Mouse (Mus musculus): ENCODE measurements at regions not wholly inside any gene's neighbourhood (a gene's known extent, or its start where the extent isn't known, plus 50 kb on each side); places are given as distances from the start of the nearest gene placed in this dataset.
A peak's percentile ranks its signal among the peaks of the same experiment; 100 is the strongest.
"Not testable (repeated sequence)": the region's sequence is repeated elsewhere in the genome, so short reads cannot be mapped to it uniquely, and the experiment has no call there.

DNA sequence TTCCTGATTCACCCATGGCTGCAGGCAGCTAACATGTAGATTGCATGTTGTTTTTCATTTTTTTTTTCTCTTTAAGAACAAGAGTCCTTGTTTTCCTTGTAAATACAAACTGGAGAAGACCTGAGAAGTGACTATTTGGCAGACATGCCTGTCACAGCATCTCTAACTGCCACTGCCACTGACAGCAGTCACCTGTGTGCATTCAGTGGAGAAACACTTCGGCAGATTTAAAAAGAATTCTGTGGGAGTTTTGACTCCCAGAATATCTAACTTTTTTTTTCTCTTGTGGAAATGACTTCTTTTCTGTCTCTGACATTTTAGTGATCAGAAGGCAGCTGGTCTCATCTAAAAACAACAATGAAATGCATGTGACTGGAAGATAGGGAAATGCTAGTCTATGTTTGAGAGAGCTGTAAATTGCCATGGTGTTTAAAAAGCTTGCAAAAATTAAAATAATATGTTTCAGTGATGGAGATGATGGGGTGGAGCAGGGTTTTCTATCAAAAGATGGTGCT lies 526.0 kb upstream of the Agtr1b start:
- DNase-seq = no peak

DNA sequence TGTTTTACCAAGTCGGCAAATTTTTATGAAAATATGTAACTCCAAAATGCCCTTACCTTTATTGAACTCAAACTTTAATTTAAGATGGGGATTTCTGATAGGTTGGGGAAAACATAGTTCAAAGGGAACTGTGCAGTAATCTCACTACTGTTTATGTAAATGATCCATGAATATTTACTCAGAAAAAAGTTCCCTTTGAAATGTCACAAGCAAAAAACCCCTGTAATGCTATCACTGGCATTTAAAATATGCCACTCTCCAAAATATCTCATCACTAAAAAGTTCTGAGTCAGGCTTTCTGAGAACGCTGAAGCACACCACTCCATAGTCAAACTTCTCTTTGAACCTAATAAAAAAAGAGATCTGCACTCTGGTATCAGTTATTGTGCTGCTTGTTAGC lies 497.3 kb upstream of the Agtr1b start:
- no peak for DNase-seq

DNA sequence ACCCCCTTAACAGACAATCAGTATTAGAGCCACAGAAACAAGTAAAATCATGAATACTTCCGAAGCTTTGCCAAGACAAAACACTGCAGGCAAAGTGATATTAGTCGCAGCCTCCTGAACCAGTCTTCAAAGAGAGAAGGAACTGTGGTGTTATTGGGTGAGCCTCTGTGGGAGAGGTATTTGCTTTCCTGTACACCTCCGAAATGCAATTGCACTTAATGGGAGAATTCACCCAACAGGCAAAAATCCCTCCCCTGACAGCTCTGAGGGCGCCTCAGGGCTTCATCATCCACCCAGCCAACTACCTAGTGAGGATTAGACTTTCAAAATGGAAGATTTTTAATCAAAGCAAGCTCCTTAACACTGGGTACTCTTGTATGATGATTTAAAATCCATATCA lies 464.1 kb upstream of the Agtr1b start:
- no peak for DNase-seq

DNA sequence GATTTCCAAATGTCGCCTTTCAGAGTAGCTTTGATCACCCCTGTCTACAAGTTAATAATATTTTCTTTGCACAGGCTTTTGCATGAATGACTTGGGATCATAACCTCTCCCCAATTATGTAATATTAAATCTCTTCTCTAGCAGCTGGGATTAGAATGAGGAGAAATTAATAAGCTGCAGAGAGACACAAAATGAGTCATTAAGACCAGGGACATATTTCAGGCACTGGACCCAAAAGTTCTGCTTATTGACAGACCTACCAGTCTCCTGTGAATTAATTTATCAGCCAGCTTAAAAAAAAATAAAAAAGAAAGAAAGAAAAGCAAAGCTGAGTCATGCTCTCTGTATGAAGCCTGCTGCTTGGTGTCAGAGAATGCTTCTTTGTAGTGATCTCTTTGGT lies 462.4 kb upstream of the Agtr1b start:
- DNase-seq = no peak

DNA sequence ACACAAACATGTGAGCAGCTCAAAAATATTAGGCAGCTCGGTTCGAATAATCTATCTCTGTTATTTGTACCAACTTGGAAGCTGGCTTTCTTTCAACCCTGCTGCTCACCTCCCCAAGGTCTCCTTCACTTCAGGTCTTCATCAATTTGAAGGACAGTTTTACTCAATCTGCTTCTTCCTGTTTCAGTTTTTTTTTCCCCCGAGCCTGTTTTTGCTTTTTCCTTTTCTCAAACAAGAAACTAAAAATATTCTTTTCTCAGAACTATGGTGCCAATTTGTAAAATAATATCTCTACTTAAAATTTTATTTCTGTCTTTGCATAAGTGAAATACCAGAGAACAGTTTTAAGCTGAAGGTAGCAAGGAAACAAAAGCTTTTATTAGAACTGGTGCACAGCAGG lies 461.8 kb upstream of the Agtr1b start:
- no peak for DNase-seq

DNA sequence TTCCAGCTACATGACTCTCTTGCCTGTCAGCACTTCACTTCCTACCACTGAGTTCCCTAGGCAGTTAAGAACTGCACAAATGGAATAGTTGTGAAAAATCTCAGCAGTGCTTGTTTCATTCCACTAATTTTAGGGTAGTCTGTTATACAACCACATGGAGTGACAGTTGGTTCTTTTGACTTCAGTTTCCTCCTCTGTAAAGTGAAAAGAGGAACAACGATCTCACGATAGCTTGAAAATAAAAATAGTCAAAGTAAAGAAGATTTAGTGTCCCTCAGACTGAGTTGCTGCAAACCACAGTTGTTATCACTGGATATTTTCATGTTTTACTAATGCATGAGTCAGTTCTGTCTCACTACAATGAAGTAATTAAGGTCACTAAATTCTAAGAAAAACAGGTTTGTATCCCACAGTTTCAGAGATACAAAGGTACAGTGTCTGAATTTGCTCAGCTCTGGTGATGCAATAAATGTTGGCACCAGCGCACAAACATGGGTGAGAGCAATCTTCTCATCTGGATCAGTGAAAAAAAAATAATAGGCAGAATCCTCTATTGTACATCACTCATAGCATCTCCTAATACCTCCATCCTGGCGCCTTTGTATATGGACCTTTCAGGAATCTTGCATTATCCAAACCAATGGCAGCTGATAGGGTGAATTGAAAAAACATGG lies 458.8 kb upstream of the Agtr1b start:
- DNase-seq = no peak

DNA sequence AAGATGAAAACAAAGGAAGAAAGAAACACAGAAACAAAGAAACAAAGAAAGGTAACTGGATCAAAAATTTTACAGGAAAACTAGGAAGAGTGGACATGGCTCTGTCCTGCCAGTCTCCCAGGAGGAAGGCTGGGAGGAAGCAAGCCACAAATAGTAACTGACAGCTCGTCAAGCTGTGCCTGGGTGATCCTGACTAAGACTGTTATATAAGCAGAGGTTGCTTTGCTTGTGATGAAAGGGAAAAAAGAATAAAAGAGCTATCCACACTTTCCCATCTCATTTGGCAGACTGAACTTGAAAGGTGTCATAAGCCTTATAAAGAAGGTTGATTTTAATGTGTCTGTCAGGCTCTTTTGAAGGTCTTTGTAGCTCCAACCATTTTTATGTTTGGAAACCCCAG lies 455.2 kb upstream of the Agtr1b start:
- no peak for DNase-seq

DNA sequence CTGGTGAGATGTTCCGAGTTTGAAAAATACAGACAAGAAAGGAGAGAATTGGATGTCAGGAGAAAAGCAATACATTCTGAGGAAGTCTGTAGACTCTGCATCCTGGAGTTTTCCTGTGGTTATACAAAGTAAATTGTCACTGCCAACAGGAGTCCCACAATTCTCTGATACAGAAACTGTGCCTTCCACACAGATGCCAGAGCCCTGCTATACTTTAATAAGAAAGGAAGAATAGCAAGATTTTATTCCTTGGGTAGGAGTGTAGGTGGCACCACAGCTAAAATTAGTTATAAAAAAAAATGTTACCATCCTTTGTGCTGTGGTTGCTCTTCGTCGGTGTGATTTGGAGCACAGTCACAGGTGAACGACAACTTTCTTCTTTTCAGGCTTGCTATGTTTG lies 454.7 kb upstream of the Agtr1b start:
- no peak for DNase-seq

DNA sequence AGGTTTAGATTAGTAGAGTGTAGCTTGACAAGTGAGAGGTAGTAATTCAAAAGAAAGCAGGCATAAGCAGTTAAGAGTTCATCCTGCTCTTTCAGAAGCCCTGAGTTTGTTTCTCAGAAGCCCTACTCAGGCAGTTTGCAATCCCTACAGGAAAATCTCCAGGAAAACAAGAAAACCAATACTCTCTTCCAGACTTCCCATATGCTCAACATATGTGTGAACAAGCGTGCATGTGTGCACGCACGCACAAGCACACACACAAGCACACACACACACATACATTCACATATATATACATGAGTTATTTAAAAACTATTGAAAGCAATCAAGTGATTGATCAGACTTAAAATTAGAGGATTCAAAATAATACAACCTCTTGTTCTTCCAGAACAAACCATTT lies 453.1 kb upstream of the Agtr1b start:
- DNase-seq = no peak

DNA sequence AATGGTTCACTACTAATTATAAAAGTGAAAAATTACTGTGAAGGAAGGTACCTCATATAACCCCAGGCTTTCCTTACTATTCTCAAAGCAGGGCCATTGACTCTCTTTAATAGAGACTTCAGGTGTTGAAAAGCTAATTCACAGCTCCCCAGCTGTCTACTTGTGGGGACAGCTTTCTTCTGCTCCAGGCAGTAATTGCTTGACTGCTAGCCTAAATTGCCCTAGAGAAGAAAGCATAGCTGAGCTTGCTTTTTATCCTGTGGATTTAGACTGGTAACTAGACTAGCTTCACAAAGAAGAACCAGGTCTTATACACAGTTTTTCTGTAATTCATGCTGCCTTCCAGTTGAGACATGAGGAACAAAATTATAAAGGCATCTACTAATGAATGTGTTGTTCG lies 452.6 kb upstream of the Agtr1b start:
- no peak for DNase-seq

DNA sequence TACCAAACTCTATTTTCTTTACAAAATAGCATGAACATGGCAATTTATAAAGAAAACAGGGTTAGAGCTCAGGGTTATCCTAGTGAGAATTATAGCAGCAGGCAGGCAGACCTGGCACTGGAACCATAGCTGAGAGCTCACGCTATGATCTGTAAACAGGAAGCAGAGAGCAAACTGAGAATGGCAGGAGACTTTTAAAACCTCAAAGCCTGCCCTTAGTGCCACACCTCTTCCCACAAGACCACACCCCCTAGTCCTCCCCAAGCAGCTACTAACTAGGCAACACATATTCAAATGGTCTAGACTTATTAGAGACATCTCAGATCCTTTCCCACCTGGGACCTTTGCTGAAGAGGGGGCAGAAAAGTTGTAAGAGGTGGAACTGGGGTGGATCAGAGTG lies 449.6 kb upstream of the Agtr1b start:
- no peak for DNase-seq

DNA sequence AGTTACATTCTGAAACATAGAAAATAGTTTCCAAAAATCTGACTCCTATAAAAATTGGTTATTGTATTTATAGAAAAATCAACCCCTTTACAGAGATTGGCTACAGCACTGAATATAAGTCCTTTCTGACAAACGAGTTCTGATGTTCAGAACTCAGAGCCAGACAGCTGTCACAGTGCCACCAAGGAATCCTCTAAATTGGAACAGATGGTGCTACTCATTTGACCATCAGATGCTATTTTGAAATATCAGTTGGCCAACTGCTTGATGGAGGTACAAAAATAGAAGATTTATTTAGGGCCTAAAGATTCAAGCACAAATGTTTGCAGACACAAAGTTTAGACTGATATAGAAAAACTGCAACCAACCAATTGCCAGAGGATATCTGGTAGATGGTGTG lies 427.3 kb upstream of the Agtr1b start:
- DNase-seq = no peak

DNA sequence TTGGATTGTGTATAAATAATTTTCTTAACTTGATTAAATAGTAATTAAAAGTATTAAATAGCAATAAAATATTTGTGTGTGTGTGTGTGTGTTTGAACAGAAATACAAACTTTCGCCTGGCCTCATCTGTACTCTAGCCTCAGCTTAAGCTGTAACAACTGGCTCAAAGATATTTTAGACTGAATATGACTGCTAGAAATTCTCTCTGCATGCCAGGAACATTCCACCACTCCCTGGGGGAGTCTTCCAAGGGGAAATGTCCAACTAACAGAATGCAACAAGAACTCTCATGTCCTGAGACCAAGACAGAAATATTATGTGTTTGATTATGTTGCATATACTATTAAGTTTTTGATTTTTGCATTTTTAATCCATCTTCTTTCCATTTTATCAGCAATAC lies 425.5 kb upstream of the Agtr1b start:
- DNase-seq = no peak

DNA sequence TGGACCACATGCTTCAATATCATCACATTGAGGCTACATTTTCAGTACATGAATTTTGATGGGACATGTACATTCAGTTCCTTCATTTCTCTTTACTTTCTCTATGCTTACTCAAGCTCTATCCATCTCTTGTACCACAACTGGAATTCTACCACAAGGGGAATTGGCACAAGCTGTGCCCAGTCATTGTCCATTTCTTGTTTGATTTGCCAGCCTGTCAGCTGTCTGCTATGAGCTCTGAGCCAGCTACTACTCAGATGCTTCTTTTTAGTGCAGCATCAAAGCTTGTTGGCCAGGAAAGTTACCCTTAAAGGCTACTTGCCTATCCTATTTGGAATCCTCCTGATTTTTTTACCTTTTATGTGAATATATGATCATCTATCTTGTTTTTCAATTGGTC lies 410.9 kb upstream of the Agtr1b start:
- DNase-seq = no peak

DNA sequence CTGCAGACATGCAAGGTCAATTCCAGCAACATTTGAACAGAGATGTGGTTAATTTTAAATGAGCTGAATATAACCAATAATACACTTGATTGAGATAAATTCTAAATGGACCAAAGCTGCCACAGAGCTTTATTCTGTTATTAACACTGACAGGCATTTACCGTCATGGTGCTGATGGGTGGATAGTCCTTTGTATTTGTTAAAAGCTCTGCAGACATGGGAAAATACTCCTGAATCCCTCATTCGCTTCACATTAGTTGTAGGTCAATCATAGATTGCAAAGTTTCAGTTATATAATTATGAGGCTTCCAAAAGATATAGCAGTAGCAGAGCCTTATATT lies 410.0 kb upstream of the Agtr1b start:
- no peak for DNase-seq

DNA sequence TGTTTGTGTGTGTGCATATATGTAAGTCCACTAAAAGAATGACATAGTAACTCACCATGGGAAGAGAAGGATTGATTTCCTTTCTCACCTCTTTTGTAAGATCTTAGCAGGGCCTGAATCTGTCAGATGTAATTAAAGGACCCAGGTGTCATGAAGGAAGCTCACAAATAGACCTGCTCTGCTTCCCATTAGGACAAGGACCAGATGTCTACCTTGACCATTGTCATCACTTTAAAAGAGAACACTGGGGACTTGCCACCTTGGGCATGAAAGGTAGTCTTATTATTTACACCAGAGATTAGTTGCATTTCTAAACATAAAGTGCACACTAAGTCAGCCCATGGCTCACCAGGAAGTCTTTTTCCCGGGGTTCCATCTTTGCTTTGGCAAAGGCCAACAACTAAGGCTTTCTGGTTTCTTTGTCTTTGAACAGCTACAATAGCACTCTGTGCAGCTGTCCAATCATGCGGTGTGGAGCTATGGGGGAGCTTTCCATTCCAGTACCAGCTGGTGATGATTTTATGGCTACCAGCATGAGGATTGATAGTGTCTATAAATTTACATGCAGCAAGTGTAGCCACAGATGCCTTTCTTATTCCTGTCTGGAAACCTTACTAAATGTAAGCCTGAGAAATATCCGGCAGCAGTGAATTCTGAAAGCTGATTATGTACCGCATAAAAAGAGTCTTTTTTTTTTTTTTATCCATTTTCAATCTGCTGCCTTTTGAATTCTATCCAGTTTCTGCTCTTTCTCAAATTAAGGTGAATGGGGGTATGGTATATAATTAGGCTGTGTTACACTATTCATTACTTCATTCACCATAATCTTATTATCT lies 409.4 kb upstream of the Agtr1b start:
- peak; percentile 8 for DNase-seq

DNA sequence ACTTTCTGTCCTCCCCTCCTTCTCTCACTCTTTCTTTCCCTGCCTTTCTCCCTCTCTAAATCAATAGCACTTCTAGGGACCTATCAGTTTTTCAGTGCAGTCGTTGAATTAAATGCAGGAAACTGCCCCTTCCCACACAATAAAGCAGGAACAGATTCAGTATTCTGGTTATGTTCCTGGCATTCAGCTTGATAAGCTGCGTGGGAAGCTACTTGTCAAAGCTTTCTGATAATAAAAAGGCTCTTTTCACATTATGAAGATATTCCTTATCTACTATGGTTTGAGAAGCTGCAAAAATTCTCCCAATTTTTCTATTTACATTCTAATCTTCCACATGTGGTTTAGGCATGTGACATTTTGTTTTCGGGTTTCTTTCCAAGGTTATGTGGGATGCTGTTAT lies 367.3 kb upstream of the Agtr1b start:
- no peak for DNase-seq

DNA sequence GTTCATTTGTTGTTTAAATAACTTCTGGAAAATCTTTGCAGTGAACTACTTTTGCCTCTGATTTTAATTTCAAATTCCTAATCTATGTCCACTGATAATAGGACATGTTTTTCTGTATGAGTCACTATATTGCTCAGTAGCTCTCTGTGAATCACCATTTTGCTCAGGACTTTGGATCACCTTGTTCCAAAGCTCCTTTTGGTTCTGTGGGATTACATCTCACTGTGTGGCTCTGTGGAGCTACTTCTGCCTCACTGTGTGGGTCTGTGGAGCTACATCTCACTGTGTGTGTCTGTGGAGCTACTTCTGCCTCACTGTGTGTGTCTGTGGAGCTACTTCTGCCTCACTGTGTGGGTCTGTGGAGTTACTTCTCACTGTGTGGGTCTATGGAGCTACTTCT lies 365.0 kb upstream of the Agtr1b start:
- DNase-seq = no peak

DNA sequence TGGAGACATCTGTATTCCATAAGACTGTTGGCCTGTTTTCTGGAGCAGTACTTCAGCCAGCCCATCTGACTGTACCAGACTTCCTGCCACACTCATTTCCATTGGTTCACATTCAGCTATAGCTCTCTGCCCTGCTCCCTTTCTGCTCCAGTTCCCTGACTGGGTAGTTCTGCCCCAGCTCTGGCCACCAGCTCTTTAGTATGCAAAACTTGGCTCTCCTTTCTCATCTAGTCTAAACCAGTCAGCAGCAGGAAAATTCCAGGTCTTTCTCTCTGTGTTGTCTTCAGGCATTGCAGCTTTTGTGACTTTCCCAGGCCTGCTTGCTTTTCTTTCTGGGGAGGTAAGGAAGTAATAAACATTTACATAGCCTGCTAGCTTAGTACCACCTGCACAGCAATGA lies 363.5 kb upstream of the Agtr1b start:
- no peak for DNase-seq

DNA sequence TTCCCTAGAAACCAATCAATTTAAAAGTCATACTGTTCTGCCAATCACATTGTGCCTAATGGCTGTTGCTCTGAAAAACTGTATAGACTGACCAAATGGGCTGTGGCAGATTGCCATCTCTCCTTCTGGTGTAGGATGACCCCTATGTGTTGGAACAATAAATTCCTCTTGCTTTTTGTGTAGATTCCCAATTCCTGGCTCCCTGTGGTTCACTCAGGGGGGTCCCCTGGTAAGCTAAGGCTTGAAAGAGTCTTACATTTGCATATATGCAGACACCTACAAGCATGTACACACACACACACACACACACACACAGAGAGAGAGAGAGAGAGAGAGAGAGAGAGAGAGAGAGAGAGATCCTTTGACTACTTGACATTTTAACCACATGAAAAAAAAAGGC lies 362.8 kb upstream of the Agtr1b start:
- not testable (repeated sequence) for DNase-seq

DNA sequence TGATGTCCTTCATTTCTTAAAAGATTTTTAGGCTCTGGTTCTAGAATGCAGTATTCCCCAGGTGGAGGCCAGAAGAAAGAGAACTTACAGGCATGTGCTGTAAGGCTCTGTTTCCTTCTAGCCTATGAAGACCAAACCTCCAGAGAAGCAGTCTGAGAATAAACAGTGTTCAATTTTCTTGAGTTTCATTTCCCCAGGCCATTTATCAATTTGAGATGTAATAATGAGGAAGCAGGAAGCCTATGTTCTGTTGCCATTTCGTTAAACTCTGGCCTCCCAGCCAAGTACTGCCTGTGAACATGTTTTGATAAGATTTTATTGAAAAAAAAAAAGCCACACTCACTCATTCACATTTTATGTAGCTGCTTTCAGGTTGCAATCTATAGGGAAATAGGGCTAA lies 347.7 kb upstream of the Agtr1b start:
- no peak for DNase-seq

DNA sequence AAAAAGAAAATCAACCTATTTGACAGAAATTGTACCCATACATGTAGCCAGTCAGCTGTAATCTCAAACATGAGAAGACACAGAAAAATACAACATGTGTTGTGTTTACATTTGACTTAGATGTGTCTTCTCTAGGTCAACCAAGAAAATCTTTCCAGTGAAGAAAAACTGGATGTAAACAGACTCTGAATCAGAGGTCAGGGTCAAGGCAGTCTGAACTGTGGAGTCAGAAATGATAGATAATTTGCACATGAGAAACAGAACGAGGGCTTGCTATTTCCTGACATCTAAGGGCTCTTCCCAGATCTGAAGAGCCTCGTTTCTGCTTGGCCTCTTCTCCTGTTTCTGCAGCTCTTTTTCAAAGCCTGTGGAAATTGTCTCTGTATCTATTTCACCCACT lies 342.7 kb upstream of the Agtr1b start:
- DNase-seq = no peak

DNA sequence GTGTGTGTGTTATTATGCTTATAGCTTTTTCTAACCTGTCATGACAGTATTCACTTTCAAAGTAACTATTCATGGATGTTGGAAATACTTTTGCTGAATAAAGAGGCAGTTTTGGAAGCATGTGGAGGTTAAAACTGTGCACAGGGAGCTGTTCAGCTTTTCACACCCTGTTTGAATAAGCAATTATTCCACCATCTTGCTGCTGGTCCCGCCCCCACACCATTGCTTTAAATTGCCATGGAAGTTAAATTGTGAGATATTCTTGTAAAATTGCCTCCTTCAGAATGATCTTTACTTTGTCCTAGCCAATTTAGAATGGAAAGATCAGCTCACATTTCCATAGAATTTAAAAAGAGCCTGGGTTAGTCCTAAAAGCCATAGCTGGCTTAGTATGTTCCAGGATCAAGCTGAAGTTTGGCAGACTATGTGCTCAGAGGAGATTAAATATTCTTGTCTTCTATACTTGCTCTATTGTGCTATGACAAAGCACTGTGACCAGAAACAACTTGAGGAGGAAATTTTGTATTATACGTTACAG lies 328.4 kb upstream of the Agtr1b start:
- peak; percentile 15 for DNase-seq

DNA sequence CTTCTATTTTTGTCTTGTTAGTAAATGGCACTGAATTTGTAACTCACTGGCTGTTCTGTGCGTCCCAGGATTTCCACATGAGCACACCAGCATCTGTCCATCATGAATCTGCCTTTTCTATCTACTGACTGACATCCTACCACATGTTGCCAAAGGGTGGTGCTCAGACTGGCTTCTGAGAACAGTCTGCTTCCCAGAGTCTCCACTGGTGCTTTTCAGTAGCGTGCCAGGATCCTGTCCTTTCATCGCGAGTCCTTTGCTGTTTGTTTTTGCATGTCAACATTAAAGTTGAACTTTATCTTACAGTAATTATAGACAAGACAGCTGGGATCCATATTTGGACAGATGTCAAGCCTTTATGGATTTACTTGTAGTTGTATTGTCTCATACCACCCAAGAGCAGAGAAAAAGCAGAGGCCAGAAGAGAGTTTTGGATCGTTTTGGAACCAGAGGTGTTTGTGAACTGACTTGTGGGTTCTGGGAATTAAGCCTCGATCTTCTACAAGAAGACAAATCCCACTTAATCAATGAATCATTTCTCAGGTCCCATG lies 314.0 kb upstream of the Agtr1b start:
- DNase-seq = no peak
